Mouse (Mus musculus) heart, adult 10 weeks (tissue): ENCODE results near the gene Gm5592. TPM values are rescaled to one million over a fixed set of nuclear protein-coding genes. Genes with fewer than 3 reads are reported as not detected.

Experiments used
- polyA plus RNA-seq: library from polyadenylated mRNA; stranded (reverse); fragments of 350-450 nt; fragmentation: Illumina TruSeq; extraction: RNeasy Lipid Tissue Mini Kit (QIAGEN cat#74804); gene quantifications from one replicate; pipeline ENCODE4 v1.2.3, GENCODE M21; 2014; ENCODE audit warnings: low read depth, low replicate concordance

Gm5592 gene
- not detected for polyA plus RNA-seq

GRCm38 (mm10) chr7:41153541-41153940 lies at the start of gene Gm5592:
TSS of gene Gm5592 (plus strand) at chr7:41153841.

Other genes starting within 250 kb of the Gm5592 start
- not detected for gene 4930433I11Rik, start 166.3 kb upstream of the Gm5592 start, polyA plus RNA-seq
- not detected for gene Gm4884, start 121.1 kb upstream of the Gm5592 start, polyA plus RNA-seq
- 12.9 TPM for gene AI987944, start 239.5 kb downstream of the Gm5592 start, polyA plus RNA-seq